In the genomic region with DNA sequence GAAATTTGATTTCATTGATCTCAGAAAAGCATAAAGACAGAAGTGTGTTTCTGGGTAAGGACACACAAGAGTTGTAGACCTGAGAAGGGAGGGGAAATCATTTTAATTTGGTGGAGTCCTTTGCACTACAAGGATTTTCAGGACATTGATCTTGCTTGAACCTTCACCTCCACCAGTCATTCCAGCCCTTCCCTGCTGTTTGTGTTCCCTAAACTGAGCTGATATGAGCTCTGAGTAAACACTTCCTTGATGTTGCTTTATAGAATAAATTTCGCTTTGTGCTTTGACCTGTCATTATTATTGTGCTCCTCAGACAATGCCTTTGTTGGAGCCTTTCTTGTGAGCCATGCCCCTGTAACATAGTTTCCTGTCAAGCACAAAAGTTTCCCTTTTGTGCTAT, we compare ENCODE assay signal across 15 mouse cellular contexts.
"Had no signal": no experiment of that assay in that cellular context is flagged by ENCODE, and none has a peak within 500 bp of the region (broad histone marks: within the 10 kb centered on the region; RNA-seq: fewer than 3 reads in every experiment).

No protein-coding gene starts in this region.

- H3K4me3 ChIP-seq: neural tube, embryonic 15.5 days; stomach, embryonic 15.5 days had no signal

- H3K27ac ChIP-seq: neural tube, embryonic 15.5 days; stomach, embryonic 15.5 days; stomach, postnatal 0 days had no signal

- DNase-seq: retina, postnatal 1 day; right cerebral cortex, adult 18-20 months; right cerebral cortex, postnatal 14 days; right cerebral cortex, postnatal 25 days; right cerebral cortex, postnatal 4 days; spleen, adult 18-20 months; thymus, adult 18-20 months; thymus, adult 2 months; thymus, postnatal 14 days; thymus, postnatal 25 days; thymus, postnatal 36 days; thymus, postnatal 4 days had no signal

- H3K4me2 ChIP-seq: neural tube, embryonic 15.5 days; stomach, embryonic 15.5 days had no signal

- H3K27me3 ChIP-seq: neural tube, embryonic 15.5 days; stomach, embryonic 15.5 days had no signal

- H3K36me3 ChIP-seq: neural tube, embryonic 15.5 days; stomach, embryonic 15.5 days had no signal

- H3K4me1 ChIP-seq: stomach, embryonic 15.5 days had no signal

- H3K9me3 ChIP-seq: neural tube, embryonic 15.5 days; stomach, embryonic 15.5 days had no signal

- H3K9ac ChIP-seq: neural tube, embryonic 15.5 days; stomach, embryonic 15.5 days had no signal
